Mouse (Mus musculus) G1E (cell line): ENCODE measurements around the gene Stk38.

ENCODE experiments used
- CTCF ChIP-seq: IDR thresholded peaks from 2 replicates; pipeline ENCODE4 v1.5.1; 2012; ENCODE audit warnings: low read depth, low read length, inconsistent platforms, mixed read lengths
- POLR2AphosphoS5 ChIP-seq: IDR thresholded peaks from 2 replicates; pipeline ENCODE4 v1.6.1; 2012; ENCODE audit warnings: low read depth, low read length, inconsistent platforms; ENCODE audit not compliant: insufficient replicate concordance

DNA sequence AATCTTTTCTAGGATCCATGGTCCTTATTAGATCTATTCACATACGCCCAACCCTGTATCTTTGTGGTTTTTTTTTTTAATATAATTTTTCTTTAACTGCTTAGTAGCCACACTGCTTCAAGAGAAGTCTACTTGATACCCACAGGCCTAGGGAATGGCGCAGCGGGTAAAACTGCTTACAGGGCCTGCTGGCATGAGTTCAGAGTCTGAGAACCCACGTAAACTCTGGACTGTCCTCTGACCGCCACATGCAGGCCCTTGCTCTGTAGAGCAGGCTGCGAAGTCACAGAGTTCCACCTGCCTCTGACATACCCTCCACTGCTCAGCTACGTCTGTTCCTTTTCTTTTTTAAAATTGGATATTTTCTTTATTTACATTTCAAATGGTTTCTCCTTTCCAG, 63.3 kb downstream of the Stk38 start:
- TF ChIP-seq CTCF (no peak), POLR2AphosphoS5 (no peak)
